Mouse (Mus musculus) adrenal gland, adult 8-10 months (tissue): ENCODE measurements around the gene Rps26. TPM values are rescaled to one million over a fixed set of nuclear protein-coding genes. Genes with fewer than 3 reads are reported as not detected.
A peak's percentile ranks its signal among the peaks of the same experiment; 100 is the strongest.

ENCODE experiments used
- DNase-seq: peaks from one replicate; pipeline ENCODE4 v3.0.0; 2022
- total RNA-seq, 4 experiments: library from RNA; stranded (reverse); gene quantifications; 2 replicates each; pipeline ENCODE4 v1.2.4; 2022

Rps26 gene
- 100 to 1,000 TPM; 401 to 777 (median 537) TPM for total RNA-seq

GRCm38 (mm10) chr10:128626311-128627310 is at the start of gene Rps26:
Gene Rps26, minus strand, starts transcription at chr10:128626747.
- DNase-seq: peak; percentile 91

- DNase-seq: no peak
Observed at GRCm38 (mm10) chr10:128674469-128675008, 48.0 kb upstream of the Rps26 start.

- peak; percentile 73 for DNase-seq
Observed at GRCm38 (mm10) chr10:128673763-128674468, 47.4 kb upstream of the Rps26 start, which contains the start of gene Suox. Gene Suox, minus strand, starts transcription at chr10:128674073.

- no peak for DNase-seq
Observed at GRCm38 (mm10) chr10:128671148-128671547, 44.6 kb upstream of the Rps26 start.

- peak; percentile 31 for DNase-seq
Observed at GRCm38 (mm10) chr10:128668790-128669672, 42.5 kb upstream of the Rps26 start.

- DNase-seq: no peak
Observed at GRCm38 (mm10) chr10:128665806-128666205, 39.3 kb upstream of the Rps26 start.

- DNase-seq: no peak
Observed at GRCm38 (mm10) chr10:128665307-128665706, 38.8 kb upstream of the Rps26 start.

- no peak for DNase-seq
Observed at GRCm38 (mm10) chr10:128664808-128665207, 38.3 kb upstream of the Rps26 start.

GRCm38 (mm10) chr10:128663441-128664220 is 37.1 kb upstream of the Rps26 start:
- DNase-seq: no peak

- DNase-seq: no peak
Observed at GRCm38 (mm10) chr10:128662465-128662864, 35.9 kb upstream of the Rps26 start.

- DNase-seq: no peak
Observed at GRCm38 (mm10) chr10:128659490-128659889, 32.9 kb upstream of the Rps26 start.

GRCm38 (mm10) chr10:128657844-128658243 is 31.3 kb upstream of the Rps26 start:
- no peak for DNase-seq

- DNase-seq: no peak
Observed at GRCm38 (mm10) chr10:128656731-128657130, 30.2 kb upstream of the Rps26 start.

GRCm38 (mm10) chr10:128655254-128655653 is 28.7 kb upstream of the Rps26 start:
- DNase-seq: no peak

GRCm38 (mm10) chr10:128653866-128654265 is 27.3 kb upstream of the Rps26 start:
- no peak for DNase-seq

GRCm38 (mm10) chr10:128646139-128647089 is 19.9 kb upstream of the Rps26 start:
- DNase-seq: no peak

- DNase-seq: no peak
Observed at GRCm38 (mm10) chr10:128645111-128646011, 18.8 kb upstream of the Rps26 start, which contains the start of gene Ikzf4. Gene Ikzf4, minus strand, starts transcription at chr10:128645991.

GRCm38 (mm10) chr10:128642749-128643148 is 16.2 kb upstream of the Rps26 start:
- DNase-seq: no peak

GRCm38 (mm10) chr10:128641871-128642270 is 15.3 kb upstream of the Rps26 start:
- DNase-seq: no peak
